ENCODE assay signal across 7 mouse cellular contexts in genomic region chr2:29124936-29125701, GRCm38 (mm10). TPM values are rescaled to one million over a fixed set of nuclear protein-coding genes. Genes with fewer than 3 reads are reported as not detected.
DNase-seq lines count a peak whose midpoint lies in the region; ATAC-seq and TF ChIP-seq lines count a peak whose summit lies in the region.

No protein-coding gene starts in this region.

- peak overlapping the region; percentile 92 for H3K27ac ChIP-seq in embryonic facial prominence, embryonic 10.5 days (replicated peaks)
- peak overlapping the region; percentile 95 for H3K27ac ChIP-seq in intestine, postnatal 0 days (ENCODE audit: low read depth, low read length)
- H3K27ac ChIP-seq in midbrain, embryonic 12.5 days (replicated peaks) = peak overlapping the region; percentile 95
- peak overlapping the region; percentile 69 for H3K27ac ChIP-seq in small intestine, adult 2 months (ENCODE audit: insufficient read depth, low read depth, low read length)

- peak; percentile 100 for DNase-seq in adrenal gland, postnatal 10 days
- peak; percentile 100 for DNase-seq in embryonic facial prominence, embryonic 10.5 days (ENCODE audit: low spot score)
- peak; percentile 82 for DNase-seq in gonadal fat pad, adult 2 months (ENCODE audit: low read depth)
- peak; percentile 100 for DNase-seq in left cerebral cortex, postnatal 4 days

- H3K4me1 ChIP-seq in embryonic facial prominence, embryonic 10.5 days = peaks cover 11% of the 10 kb centered on the region
- H3K4me1 ChIP-seq in intestine, postnatal 0 days (replicated peaks; ENCODE audit: control insufficient read depth, insufficient read depth, low read length) = no peaks in the 10 kb centered on the region
- H3K4me1 ChIP-seq in midbrain, embryonic 12.5 days = peaks cover 13% of the 10 kb centered on the region
- peaks cover 4% of the 10 kb centered on the region; the same call in 1 of the 2 replicates for H3K4me1 ChIP-seq in small intestine, adult 2 months (ENCODE audit: control insufficient read depth, insufficient read depth, insufficient read length, low read length)

- peaks cover 38% of the 10 kb centered on the region for H3K36me3 ChIP-seq in embryonic facial prominence, embryonic 10.5 days (replicated peaks)
- H3K36me3 ChIP-seq in intestine, postnatal 0 days (ENCODE audit: control insufficient read depth, insufficient read depth) = peaks cover 13% of the 10 kb centered on the region
- H3K36me3 ChIP-seq in midbrain, embryonic 12.5 days = peaks cover 28% of the 10 kb centered on the region
- peaks cover 12% of the 10 kb centered on the region for H3K36me3 ChIP-seq in small intestine, adult 2 months (ENCODE audit: control insufficient read depth, insufficient read depth, low read length)

- peak; percentile 99 for ATAC-seq in intestine, postnatal 0 days
- ATAC-seq in midbrain, embryonic 12.5 days (ENCODE audit: low FRiP score, low read depth) = peak; percentile 97

- H3K9ac ChIP-seq in intestine, postnatal 0 days (ENCODE audit: low read depth, low read length) = peak overlapping the region; percentile 79
- peak overlapping the region; percentile 93 for H3K9ac ChIP-seq in midbrain, embryonic 12.5 days (replicated peaks)

- H3K9me3 ChIP-seq in embryonic facial prominence, embryonic 10.5 days = no peaks in the 10 kb centered on the region
- H3K9me3 ChIP-seq in intestine, postnatal 0 days (ENCODE audit: control insufficient read depth) = no peaks in the 10 kb centered on the region
- no peaks in the 10 kb centered on the region for H3K9me3 ChIP-seq in midbrain, embryonic 12.5 days

- peak overlapping the region; percentile 77 for H3K4me3 ChIP-seq in embryonic facial prominence, embryonic 10.5 days
- peak overlapping the region; percentile 81 for H3K4me3 ChIP-seq in intestine, postnatal 0 days (ENCODE audit: low read depth, low read length)
- H3K4me3 ChIP-seq in midbrain, embryonic 12.5 days = peak overlapping the region; percentile 83
- peak overlapping the region; percentile 86 for H3K4me3 ChIP-seq in small intestine, adult 2 months (ENCODE audit: low read depth, low read length)

- intact Hi-C loops in left cerebral cortex, postnatal 4 days (cut with DNase I) = no loop called here

- peak; percentile 14; the same call in 1 of the 2 replicates for TF ChIP-seq POLR2A in small intestine, adult 2 months (IDR thresholded peaks at IDR 0.05; ENCODE audit: low read depth, low read length)

- H3K4me2 ChIP-seq in intestine, postnatal 0 days (replicated peaks; ENCODE audit: low read depth) = peak overlapping the region; percentile 90
- peak overlapping the region; percentile 74 for H3K4me2 ChIP-seq in midbrain, embryonic 12.5 days (replicated peaks)

- no peaks in the 10 kb centered on the region for H3K27me3 ChIP-seq in embryonic facial prominence, embryonic 10.5 days (replicated peaks; ENCODE audit: low read depth, poor library complexity, severe bottlenecking)
- no peaks in the 10 kb centered on the region for H3K27me3 ChIP-seq in intestine, postnatal 0 days (replicated peaks; ENCODE audit: control insufficient read depth, insufficient read depth, low read length)
- H3K27me3 ChIP-seq in midbrain, embryonic 12.5 days = no peaks in the 10 kb centered on the region
- no peaks in the 10 kb centered on the region for H3K27me3 ChIP-seq in small intestine, adult 2 months (ENCODE audit: control insufficient read depth, insufficient read depth, low read length)

- no peak for TF ChIP-seq CTCF in intestine, postnatal 0 days (IDR thresholded peaks at IDR 0.05; ENCODE audit: low read depth)
- no peak for TF ChIP-seq CTCF in small intestine, adult 2 months (IDR thresholded peaks at IDR 0.05; ENCODE audit: extremely low read depth, insufficient read length, insufficient replicate concordance, low read depth, low read length)

- WGBS in embryonic facial prominence, embryonic 10.5 days = under 1% methylated on average over 81 of the region's 81 CpGs
- under 1% methylated on average over 77 of the region's 81 CpGs for WGBS in intestine, postnatal 0 days
- WGBS in midbrain, embryonic 12.5 days = under 1% methylated on average over 68 of the region's 81 CpGs
- under 1% methylated on average over 81 of the region's 81 CpGs for WGBS in small intestine, adult 2 months

RNA-seq across cellular contexts. Expression of gene Setx, which starts 1.1 kb away (rescaled TPM):
- 10 to 100 TPM; 32.9 to 36.0 TPM for total RNA-seq in adrenal gland, postnatal 10 days (2021)
- polyA plus RNA-seq in embryonic facial prominence, embryonic 10.5 days (2016; fragmentation: Nextera tagmentation; extraction: Ambion mirVana) = 12.3 and 14.0 TPM in 2 replicates
- polyA plus RNA-seq in gonadal fat pad, adult 2 months (2012; rRNA removed) = 8.7 and 12.8 TPM in 2 replicates
- polyA plus RNA-seq in intestine, postnatal 0 days (2015; fragmentation: Nextera tagmentation; extraction: Ambion mirVana) = 4.3 TPM in 2 replicates
- 10 to 100 TPM; 61.5 to 66.4 TPM for total RNA-seq in left cerebral cortex, postnatal 4 days (2021)
- polyA plus RNA-seq in midbrain, embryonic 12.5 days (2016; fragmentation: Nextera tagmentation; extraction: Ambion mirVana) = 19.8 and 21.2 TPM in 2 replicates
- 0.95 and 3.3 TPM in 2 replicates for polyA plus RNA-seq in small intestine, adult 2 months (2012; rRNA removed)

Comparison
In these comparisons a context has a peak if more than half of its experiments do, and no peak if none do; other contexts are left out.
1. Peak in every context shown above with its lines: DNase-seq, ATAC-seq, H3K4me3 ChIP-seq and H3K27ac ChIP-seq.